Mouse (Mus musculus): ENCODE measurements at regions not wholly inside any gene's neighbourhood (a gene's known extent, or its start where the extent isn't known, plus 50 kb on each side); places are given as distances from the start of the nearest gene placed in this dataset.
"Not testable (repeated sequence)": the region's sequence is repeated elsewhere in the genome, so short reads cannot be mapped to it uniquely, and the experiment has no call there.

DNA sequence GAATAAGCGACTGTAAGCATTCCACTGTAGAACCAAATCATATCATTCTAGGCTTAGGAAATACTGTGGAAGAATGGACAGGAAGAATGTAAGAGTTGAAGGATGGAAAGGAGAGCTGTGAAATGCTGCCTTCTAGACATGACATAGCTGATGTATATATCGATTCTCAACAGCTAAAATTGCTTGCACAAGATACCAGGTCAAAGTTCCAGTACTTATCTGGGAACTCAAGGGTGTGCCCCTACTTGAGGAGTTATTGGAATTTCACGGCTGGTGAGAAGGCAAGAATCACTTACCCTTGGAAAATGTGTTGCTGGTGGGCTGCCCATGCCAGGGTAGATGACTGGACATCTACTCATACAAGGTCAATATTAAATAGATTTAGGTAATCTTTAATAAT lies 322.0 kb downstream of the Kif20b start:
- Histone ChIP-seq H3K9ac (no peak overlapping the region), H3K4me2 (replicated peaks) (no peak overlapping the region), H3K9me3 (ENCODE audit: control insufficient read depth, low read length) (no peaks in the 10 kb centered on the region), H3K27me3 (ENCODE audit: control insufficient read depth, insufficient read depth, low read length) (no peaks in the 10 kb centered on the region), H3K4me3 (replicated peaks; ENCODE audit: low read length) (no peak overlapping the region), H3K4me1 (replicated peaks; ENCODE audit: control insufficient read depth, insufficient read depth, low read length) (no peaks in the 10 kb centered on the region), H3K36me3 (replicated peaks; ENCODE audit: control insufficient read depth, insufficient read depth) (no peaks in the 10 kb centered on the region), H3K27ac (no peak overlapping the region)
- 93% methylated on average over 3 of the region's 3 CpGs for WGBS
- no peak for DNase-seq (ENCODE audit: low spot score)
- no peak for ATAC-seq (ENCODE audit: low FRiP score)

DNA sequence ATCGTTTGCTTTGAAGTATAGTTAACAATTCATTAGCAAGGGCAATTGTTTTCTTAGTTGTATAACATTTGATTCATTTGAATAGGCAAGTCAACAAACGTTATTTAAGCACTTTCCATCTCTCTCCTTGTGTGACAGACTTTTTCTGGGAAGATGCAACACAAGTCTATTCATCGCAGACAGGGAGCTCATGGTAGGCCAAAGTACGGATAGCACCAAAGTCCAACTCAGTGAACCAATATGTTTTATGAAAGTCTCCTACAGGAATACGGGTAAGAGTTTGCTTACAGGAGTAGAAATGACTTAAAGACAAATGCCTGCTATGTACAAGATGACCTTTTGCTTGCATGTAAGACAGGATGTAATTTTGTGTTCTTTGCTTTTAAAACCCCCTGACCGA lies 325.4 kb downstream of the Kif20b start:
- Histone ChIP-seq H3K9ac (no peak overlapping the region), H3K4me2 (replicated peaks) (no peak overlapping the region), H3K27me3 (ENCODE audit: control insufficient read depth, insufficient read depth, low read length) (no peaks in the 10 kb centered on the region), H3K27ac (no peak overlapping the region), H3K36me3 (replicated peaks; ENCODE audit: control insufficient read depth, insufficient read depth) (no peaks in the 10 kb centered on the region), H3K4me3 (replicated peaks; ENCODE audit: low read length) (no peak overlapping the region), H3K9me3 (ENCODE audit: control insufficient read depth, low read length) (no peaks in the 10 kb centered on the region), H3K4me1 (replicated peaks; ENCODE audit: control insufficient read depth, insufficient read depth, low read length) (no peaks in the 10 kb centered on the region)
- ATAC-seq (ENCODE audit: low FRiP score) (no peak), DNase-seq (ENCODE audit: low spot score) (no peak)
- 83% methylated on average over 6 of the region's 6 CpGs for WGBS

DNA sequence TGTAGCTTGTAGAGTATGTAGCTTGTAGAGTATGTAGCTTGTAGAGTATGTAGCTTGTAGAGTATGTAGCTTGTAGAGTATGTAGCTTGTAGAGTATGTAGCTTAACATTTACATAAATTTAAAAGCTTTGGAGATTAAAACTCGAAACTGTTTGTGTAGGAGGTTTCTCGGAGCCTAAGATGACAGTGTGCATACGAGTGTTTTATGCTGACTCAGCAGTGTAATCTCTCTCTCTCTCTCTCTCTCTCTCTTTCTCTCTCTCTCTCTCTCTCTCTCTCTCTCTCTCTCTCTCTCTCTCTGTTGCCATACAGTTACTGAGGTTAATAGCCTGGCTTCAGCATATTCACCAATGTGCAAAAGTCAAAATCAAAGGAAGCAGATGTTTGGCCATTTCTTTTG lies 336.5 kb downstream of the Kif20b start:
- not testable (repeated sequence) for H3K4me2 ChIP-seq (replicated peaks); H3K4me3 ChIP-seq (replicated peaks; ENCODE audit: low read length); H3K36me3 ChIP-seq (replicated peaks; ENCODE audit: control insufficient read depth, insufficient read depth); H3K4me1 ChIP-seq (replicated peaks; ENCODE audit: control insufficient read depth, insufficient read depth, low read length); DNase-seq (ENCODE audit: low spot score); H3K27ac ChIP-seq; H3K27me3 ChIP-seq (ENCODE audit: control insufficient read depth, insufficient read depth, low read length); ATAC-seq (ENCODE audit: low FRiP score); H3K9me3 ChIP-seq (ENCODE audit: control insufficient read depth, low read length); H3K9ac ChIP-seq
- 90% methylated on average over 3 of the region's 3 CpGs for WGBS

DNA sequence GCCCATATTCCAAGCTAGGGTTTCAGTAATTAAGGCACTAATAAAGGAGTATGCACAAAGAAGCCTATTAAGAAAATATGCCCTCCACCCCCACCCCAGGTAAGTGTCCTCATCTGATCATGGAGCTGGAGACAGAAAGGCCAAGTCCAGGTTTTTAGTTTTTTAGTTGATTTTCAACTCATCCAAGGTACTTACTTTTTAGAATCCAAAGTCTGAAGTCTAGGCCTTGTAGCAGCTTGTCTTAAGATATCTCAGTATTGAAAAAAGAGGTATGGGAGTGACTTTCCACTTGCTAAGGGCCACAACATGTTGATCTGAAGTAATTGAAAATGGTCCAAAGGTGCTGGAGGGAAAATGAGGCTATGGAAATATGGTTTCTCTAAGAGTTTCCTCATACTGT lies 340.9 kb downstream of the Kif20b start:
- no peak for DNase-seq (ENCODE audit: low spot score)
- no peak overlapping the region for H3K4me2 ChIP-seq (replicated peaks)
- ATAC-seq (ENCODE audit: low FRiP score): no peak
- no peak overlapping the region for H3K27ac ChIP-seq
- no peak overlapping the region for H3K4me3 ChIP-seq (replicated peaks; ENCODE audit: low read length)
- no peak overlapping the region for H3K9ac ChIP-seq
- no peaks in the 10 kb centered on the region for H3K27me3 ChIP-seq (ENCODE audit: control insufficient read depth, insufficient read depth, low read length)
- no peaks in the 10 kb centered on the region for H3K4me1 ChIP-seq (replicated peaks; ENCODE audit: control insufficient read depth, insufficient read depth, low read length)
- H3K36me3 ChIP-seq (replicated peaks; ENCODE audit: control insufficient read depth, insufficient read depth): no peaks in the 10 kb centered on the region
- H3K9me3 ChIP-seq (ENCODE audit: control insufficient read depth, low read length): no peaks in the 10 kb centered on the region; the same call in 1 of the 2 replicates

DNA sequence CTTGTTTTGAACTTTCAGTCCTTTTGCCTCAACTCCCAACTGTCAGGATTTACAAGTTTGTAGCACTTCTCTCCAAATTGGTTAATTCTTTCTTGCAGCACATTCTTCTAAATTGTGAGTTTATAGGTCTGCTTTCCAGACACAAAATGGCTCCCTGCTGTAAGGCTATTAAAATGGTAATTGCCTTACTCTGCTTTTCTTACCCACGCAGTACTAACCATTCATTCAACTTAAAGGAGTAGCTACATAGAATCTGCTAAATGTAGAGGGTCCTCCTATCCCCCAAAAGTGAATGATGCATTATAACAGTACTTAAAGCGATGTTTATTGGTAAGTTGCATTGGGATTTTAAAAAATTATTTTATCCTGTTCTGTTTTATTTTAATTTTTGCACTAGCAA lies 356.2 kb downstream of the Kif20b start:
- ATAC-seq (ENCODE audit: low FRiP score) (no peak), DNase-seq (ENCODE audit: low spot score) (no peak)
- 54% methylated on average over 2 of the region's 2 CpGs for WGBS
- Histone ChIP-seq H3K27me3 (ENCODE audit: control insufficient read depth, insufficient read depth, low read length) (no peaks in the 10 kb centered on the region), H3K4me3 (replicated peaks; ENCODE audit: low read length) (no peak overlapping the region), H3K4me1 (replicated peaks; ENCODE audit: control insufficient read depth, insufficient read depth, low read length) (no peaks in the 10 kb centered on the region; the same call in 1 of the 2 replicates), H3K36me3 (replicated peaks; ENCODE audit: control insufficient read depth, insufficient read depth) (no peaks in the 10 kb centered on the region), H3K27ac (no peak overlapping the region), H3K9ac (no peak overlapping the region), H3K4me2 (replicated peaks) (no peak overlapping the region), H3K9me3 (ENCODE audit: control insufficient read depth, low read length) (no peaks in the 10 kb centered on the region)

DNA sequence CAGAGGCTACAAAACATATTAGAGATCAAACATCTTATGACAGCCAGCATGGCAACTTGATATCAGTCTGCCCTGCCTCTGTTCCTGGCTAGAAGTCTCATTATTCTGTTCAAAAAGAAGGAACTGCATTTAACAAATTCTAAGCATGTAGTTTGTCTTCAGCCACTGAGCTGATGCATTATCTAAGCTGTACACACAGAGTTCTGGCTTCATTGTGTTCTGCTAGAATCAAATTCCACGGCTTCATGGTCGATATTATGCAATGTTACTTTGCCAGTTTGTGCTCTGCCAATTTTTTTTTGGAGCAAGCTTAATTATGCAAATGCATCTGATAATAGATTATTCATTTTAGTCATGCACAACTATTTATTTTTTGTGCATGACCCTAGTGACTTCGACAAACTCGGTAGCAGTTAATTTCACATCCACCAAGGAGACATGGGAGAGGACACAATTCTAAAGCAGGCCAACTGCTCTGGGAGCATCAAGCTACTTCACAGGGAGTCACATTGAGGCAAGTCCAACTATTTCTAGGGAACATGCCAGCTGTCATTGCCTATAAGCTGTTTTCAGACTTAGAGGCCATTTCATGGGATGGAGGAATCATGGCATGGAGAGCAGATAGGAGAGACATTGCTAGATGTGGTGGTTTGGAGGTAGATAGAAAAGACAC lies 360.8 kb downstream of the Kif20b start:
- Histone ChIP-seq H3K27me3 (ENCODE audit: control insufficient read depth, insufficient read depth, low read length) (no peaks in the 10 kb centered on the region), H3K9me3 (ENCODE audit: control insufficient read depth, low read length) (no peaks in the 10 kb centered on the region), H3K4me1 (replicated peaks; ENCODE audit: control insufficient read depth, insufficient read depth, low read length) (no peaks in the 10 kb centered on the region; the same call in 1 of the 2 replicates), H3K27ac (no peak overlapping the region), H3K9ac (no peak overlapping the region), H3K36me3 (replicated peaks; ENCODE audit: control insufficient read depth, insufficient read depth) (no peaks in the 10 kb centered on the region), H3K4me2 (replicated peaks) (no peak overlapping the region), H3K4me3 (replicated peaks; ENCODE audit: low read length) (no peak overlapping the region)
- 58% methylated on average over 4 of the region's 4 CpGs for WGBS
- ATAC-seq (ENCODE audit: low FRiP score): peak; percentile 43; the same call in 1 of the 2 replicates
- no peak for DNase-seq (ENCODE audit: low spot score)

DNA sequence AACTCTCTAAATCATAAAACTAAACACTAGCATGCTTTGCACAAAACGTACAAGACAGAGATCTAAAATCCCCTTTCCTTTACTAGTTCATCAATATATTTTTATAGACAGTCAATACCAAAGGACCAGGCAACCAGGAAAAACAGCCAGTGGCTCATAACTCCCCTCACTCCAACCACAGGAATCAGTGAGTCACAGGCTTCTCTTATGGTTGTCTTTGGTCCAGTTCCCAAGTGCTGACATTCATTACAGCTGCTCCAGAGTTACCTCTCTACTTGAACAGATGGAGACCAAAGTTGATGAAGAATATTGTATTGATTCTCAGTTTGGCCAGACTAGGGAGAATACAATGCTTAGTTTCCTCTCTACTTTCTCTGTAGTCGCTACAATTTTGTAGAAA lies 376.7 kb downstream of the Kif20b start:
- no peak overlapping the region for H3K9ac ChIP-seq
- no peak overlapping the region for H3K27ac ChIP-seq
- no peaks in the 10 kb centered on the region for H3K36me3 ChIP-seq (replicated peaks; ENCODE audit: control insufficient read depth, insufficient read depth)
- no peaks in the 10 kb centered on the region for H3K9me3 ChIP-seq (ENCODE audit: control insufficient read depth, low read length)
- H3K4me2 ChIP-seq (replicated peaks): no peak overlapping the region
- H3K4me3 ChIP-seq (replicated peaks; ENCODE audit: low read length): no peak overlapping the region
- no peaks in the 10 kb centered on the region for H3K27me3 ChIP-seq (ENCODE audit: control insufficient read depth, insufficient read depth, low read length)
- ATAC-seq (ENCODE audit: low FRiP score) (no peak), DNase-seq (ENCODE audit: low spot score) (no peak)
- WGBS: 83% methylated on average over 2 of the region's 2 CpGs
- H3K4me1 ChIP-seq (replicated peaks; ENCODE audit: control insufficient read depth, insufficient read depth, low read length): no peaks in the 10 kb centered on the region

DNA sequence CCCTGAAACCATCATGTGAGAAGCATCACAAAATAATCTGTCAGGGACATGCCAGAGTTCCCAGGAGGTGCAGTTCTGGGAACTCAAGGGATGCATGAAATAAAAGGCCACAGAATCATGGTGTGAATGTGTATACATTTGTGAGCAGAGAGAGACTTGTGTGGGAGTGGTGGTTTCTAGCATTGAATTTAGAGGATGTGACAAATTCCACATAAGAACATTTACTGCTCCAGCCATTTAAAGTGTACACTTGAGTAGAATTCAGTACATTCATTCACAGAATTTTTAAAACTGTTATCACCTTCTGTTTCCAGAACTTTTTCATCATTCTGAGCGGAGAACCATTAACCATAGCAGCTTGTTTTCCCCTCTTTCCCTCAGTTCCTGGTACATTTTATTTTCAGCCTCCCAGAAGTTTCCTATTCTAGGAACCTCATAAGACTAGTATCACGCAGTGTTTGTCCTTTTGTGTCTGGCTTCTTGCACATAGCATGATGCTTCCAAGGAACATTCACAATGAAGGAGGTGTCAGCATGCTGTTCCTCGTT lies 380.6 kb downstream of the Kif20b start:
- no peak overlapping the region for H3K4me2 ChIP-seq (replicated peaks)
- H3K9ac ChIP-seq: no peak overlapping the region
- no peak overlapping the region for H3K4me3 ChIP-seq (replicated peaks; ENCODE audit: low read length)
- H3K27me3 ChIP-seq (ENCODE audit: control insufficient read depth, insufficient read depth, low read length): no peaks in the 10 kb centered on the region
- no peaks in the 10 kb centered on the region for H3K9me3 ChIP-seq (ENCODE audit: control insufficient read depth, low read length)
- DNase-seq (ENCODE audit: low spot score) (no peak), ATAC-seq (ENCODE audit: low FRiP score) (no peak)
- H3K27ac ChIP-seq: no peak overlapping the region
- WGBS: 80% methylated on average over 3 of the region's 3 CpGs
- no peaks in the 10 kb centered on the region for H3K4me1 ChIP-seq (replicated peaks; ENCODE audit: control insufficient read depth, insufficient read depth, low read length)
- H3K36me3 ChIP-seq (replicated peaks; ENCODE audit: control insufficient read depth, insufficient read depth): no peaks in the 10 kb centered on the region

Data from hindbrain, embryonic 14.5 days (tissue).